Mouse (Mus musculus): ENCODE results near the gene Mtif2.

- no peak for TF ChIP-seq CTCF (IDR thresholded peaks at IDR 0.05; ENCODE audit: borderline replicate concordance, insufficient read depth, low read depth, low read length)
- TF ChIP-seq POLR2A (IDR thresholded peaks at IDR 0.05; ENCODE audit: borderline replicate concordance, insufficient read depth, low read length) = no peak
These were observed 21.1 kb downstream of the Mtif2 start for GRCm38 (mm10) chr11:29547249-29547751.

Measured in cerebellum, adult 2 months (tissue).